Mouse (Mus musculus) bone marrow, adult 2 months (tissue): ENCODE data around the gene Qrich1.

Experiments used
- CTCF ChIP-seq: fragments of 200-500 bp; IDR thresholded peaks from 2 replicates; pipeline ENCODE4 v1.5.1; 2011; ENCODE audit warnings: low read length, control low read depth; ENCODE audit not compliant: control insufficient read depth, insufficient read depth
- POLR2A ChIP-seq: fragments of 200-500 bp; IDR thresholded peaks from 2 replicates; pipeline ENCODE4 v1.6.1; 2011; ENCODE audit warnings: low read depth, mild to moderate bottlenecking, control low read depth, low read length, borderline replicate concordance; ENCODE audit not compliant: control insufficient read depth

DNA sequence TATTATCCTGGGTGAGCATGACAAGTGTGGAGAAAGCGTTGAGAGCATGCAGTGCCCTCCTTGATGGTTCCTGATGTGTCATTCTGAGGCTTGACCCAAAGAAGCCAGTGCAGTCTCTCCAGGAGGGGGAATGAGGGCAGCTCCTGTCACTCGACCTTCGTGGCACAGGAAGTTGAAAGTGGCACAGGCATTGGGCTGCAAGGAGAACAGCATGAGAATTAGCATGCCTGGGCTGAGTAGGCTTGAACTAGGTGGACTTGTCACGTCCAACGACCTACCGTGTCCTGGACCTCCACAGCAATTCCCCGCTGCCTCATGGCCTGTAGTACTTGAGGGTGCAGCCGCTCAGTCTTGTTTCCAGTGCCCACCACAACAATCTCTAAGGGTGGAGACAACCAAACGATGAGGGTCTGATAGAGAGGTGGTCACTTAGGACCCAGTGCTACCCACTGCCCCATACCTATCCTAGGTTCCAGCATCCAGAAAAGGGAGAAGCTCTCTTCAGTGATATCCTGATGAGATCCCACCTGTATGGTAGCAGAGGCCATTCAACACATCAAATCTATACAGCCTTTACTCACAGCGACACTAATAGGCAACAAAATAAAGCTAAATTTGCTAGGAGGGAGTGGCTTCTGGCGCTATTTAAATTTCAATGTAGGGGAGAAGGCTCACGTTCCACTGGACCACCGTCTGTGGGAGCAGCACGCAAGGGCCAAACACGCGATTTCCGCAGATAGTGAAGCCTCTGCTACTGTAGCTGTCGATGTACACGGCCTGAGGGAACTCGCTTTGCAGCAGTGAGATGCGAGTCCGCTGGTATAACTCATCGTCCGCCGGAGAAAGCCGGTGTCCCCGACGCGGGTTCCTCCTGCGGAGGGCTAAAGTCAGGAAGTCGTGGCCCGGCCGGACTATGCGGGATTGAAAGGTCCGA is 49.5 kb downstream of the Qrich1 start:
- TF ChIP-seq POLR2A (no peak), CTCF (no peak)
